Mouse (Mus musculus) hindbrain, embryonic 13.5 days (tissue): ENCODE measurements at regions not wholly inside any gene's neighbourhood (a gene's known extent, or its start where the extent isn't known, plus 50 kb on each side); places are given as distances from the start of the nearest gene placed in this dataset.
"Not testable (repeated sequence)": the region's sequence is repeated elsewhere in the genome, so short reads cannot be mapped to it uniquely, and the experiment has no call there.

Experiments used
- ATAC-seq: fragments of 200-750 bp; cut with Nextera tagmentation; 2 replicates; pipeline ENCODE4 v1.8.0; 2017; ENCODE audit warnings: moderate TSS enrichment; ENCODE audit not compliant: low FRiP score
- H3K27ac ChIP-seq: fragments of 300-500 bp; sonication (generic); 2 replicates; pipeline ENCODE4 v1.5.1; 2015; ENCODE audit warnings: inconsistent platforms, mild to moderate bottlenecking, moderate library complexity
- H3K27me3 ChIP-seq: fragments of 300-500 bp; sonication (generic); 2 replicates; pipeline ENCODE4 v1.6.1; 2015; ENCODE audit warnings: mild to moderate bottlenecking, inconsistent platforms
- H3K36me3 ChIP-seq: fragments of 300-500 bp; sonication (generic); 2 replicates; pipeline ENCODE4 v1.6.1; 2015; ENCODE audit warnings: mild to moderate bottlenecking, inconsistent platforms
- H3K4me1 ChIP-seq: fragments of 300-500 bp; sonication (generic); replicated peaks from 2 replicates; pipeline ENCODE4 v1.6.1; 2015; ENCODE audit warnings: inconsistent platforms
- H3K4me2 ChIP-seq: fragments of 300-500 bp; sonication (generic); 2 replicates; pipeline ENCODE4 v1.6.1; 2015; ENCODE audit warnings: inconsistent platforms, mild to moderate bottlenecking, moderate library complexity
- H3K4me3 ChIP-seq: fragments of 300-500 bp; sonication (generic); 2 replicates; pipeline ENCODE4 v1.5.1; 2015; ENCODE audit warnings: mild to moderate bottlenecking, inconsistent platforms
- H3K9ac ChIP-seq: fragments of 300-500 bp; sonication (generic); 2 replicates; pipeline ENCODE4 v1.6.1; 2015; ENCODE audit warnings: mild to moderate bottlenecking, inconsistent platforms
- H3K9me3 ChIP-seq: fragments of 300-500 bp; sonication (generic); 2 replicates; pipeline ENCODE4 v1.6.1; 2016; ENCODE audit warnings: inconsistent platforms
- WGBS: fragments of 180-500 bp; shearing (Covaris S2); methylation state at CpG from one replicate; pipeline ENCODE4 v1.1.7; 2015; 5-methylcytosine and 5-hydroxymethylcytosine counted together

DNA sequence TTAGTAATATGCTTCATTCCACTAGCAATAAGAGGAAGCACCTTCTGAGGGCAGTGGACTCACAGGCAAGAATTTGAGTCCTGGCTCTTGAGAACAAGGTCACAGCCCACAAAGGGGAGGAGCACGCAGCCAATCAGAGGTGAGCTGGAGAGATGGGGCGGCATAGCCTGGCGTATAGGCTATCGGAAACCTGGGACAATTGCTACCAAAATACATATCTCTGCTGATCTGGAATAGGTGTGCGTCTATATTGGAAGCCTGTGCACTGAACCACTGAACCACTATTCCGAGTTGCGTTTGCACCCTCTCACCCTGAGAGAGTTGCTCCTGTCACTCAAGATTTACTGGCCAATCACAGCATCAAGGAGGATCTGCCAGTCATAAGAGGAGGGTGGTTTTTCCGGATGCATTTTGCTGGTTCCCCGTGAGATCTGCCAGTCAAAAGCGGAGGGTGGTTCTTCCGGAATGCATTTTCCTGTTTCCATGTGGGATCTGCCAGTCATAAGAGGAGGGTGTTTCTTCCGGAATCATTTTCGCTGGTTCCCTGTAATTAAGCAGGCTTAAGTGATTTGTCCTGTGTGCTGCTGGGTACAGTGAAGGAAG, 80.1 kb upstream of the Riok2 start:
- peak; percentile 99 for ATAC-seq
- H3K9me3 ChIP-seq: not testable (repeated sequence)

DNA sequence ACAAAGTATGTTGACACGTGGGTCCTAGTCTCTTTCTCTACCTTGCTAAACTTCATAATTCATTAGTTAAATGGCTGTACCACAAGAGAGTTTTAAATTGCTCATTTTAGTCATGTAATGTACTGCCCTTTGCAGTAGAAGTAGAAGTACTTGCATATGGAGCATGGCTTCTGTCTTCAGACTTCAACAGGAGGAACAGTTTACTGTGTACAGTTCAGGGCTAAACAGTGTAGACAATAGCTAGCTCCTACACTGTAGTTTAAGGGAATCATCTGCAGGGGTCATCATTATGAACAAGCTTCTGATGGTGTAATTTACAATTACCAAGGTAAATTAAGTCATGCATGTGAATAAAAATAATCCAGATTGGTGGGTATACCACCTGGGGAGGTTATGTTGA, 79.1 kb upstream of the Riok2 start:
- not testable (repeated sequence) for H3K9ac ChIP-seq
- ATAC-seq: peak; percentile 67; the same call in 1 of the 2 replicates

More for the DNA sequence above, 80.1 kb upstream of the Riok2 start:
- not testable (repeated sequence) for H3K36me3 ChIP-seq, H3K4me1 ChIP-seq, H3K27me3 ChIP-seq
- H3K9ac ChIP-seq: peak overlapping the region; percentile 58
- WGBS: 0% methylated on average over 13 of the region's 13 CpGs
- H3K4me3 ChIP-seq: peak overlapping the region; percentile 46
- H3K4me2 ChIP-seq: peak overlapping the region; percentile 50
- H3K27ac ChIP-seq: peak overlapping the region; percentile 80

DNA sequence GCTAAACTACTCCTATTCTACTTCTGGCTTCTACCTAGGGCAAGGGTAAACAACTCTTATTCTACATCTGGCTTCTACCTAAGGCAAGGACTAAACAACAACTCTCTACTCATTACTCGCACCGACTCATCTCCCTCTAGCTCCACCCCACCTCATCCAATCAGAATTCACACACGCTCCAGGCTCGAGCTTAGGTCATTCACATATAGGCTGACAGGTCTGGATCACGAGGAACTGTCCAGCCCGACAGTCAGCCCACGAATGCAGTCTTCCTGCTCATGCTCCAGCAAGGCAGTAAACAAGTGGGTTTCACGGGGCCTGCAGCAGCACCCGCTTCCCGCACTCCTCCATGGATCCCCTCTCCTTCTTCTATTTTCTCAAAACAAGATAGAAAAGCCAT, 70.6 kb upstream of the Riok2 start:
- not testable (repeated sequence) for ATAC-seq, H3K4me2 ChIP-seq, H3K27ac ChIP-seq, H3K4me3 ChIP-seq, H3K4me1 ChIP-seq, H3K27me3 ChIP-seq, H3K9ac ChIP-seq
- Histone ChIP-seq H3K36me3 (peaks cover 21% of the 10 kb centered on the region), H3K9me3 (peaks cover 41% of the 10 kb centered on the region)
- WGBS: 96% methylated on average over 10 of the region's 10 CpGs

More for the DNA sequence above, 79.1 kb upstream of the Riok2 start:
- not testable (repeated sequence) for H3K27me3 ChIP-seq, H3K36me3 ChIP-seq, H3K27ac ChIP-seq, H3K4me1 ChIP-seq, H3K9me3 ChIP-seq
- 9% methylated on average over 1 of the region's 1 CpGs for WGBS
- H3K4me3 ChIP-seq: peak overlapping the region; percentile 46
- peak overlapping the region; percentile 50 for H3K4me2 ChIP-seq
